Mouse (Mus musculus) C2C12 (cell line): Measurements from ENCODE around the gene Ttc21a. TPM values are rescaled to one million over a fixed set of nuclear protein-coding genes. Genes with fewer than 3 reads are reported as not detected.

ENCODE experiments used
- H3K27me3 ChIP-seq: one replicate; pipeline ENCODE4 v1.6.1; 2011; ENCODE audit not compliant: control insufficient read depth, insufficient read depth, insufficient read length
- H3K36me3 ChIP-seq: one replicate; pipeline ENCODE4 v1.6.1; 2011; ENCODE audit not compliant: control insufficient read depth, insufficient read depth
- H3K4me3 ChIP-seq: one replicate; pipeline ENCODE4 v1.5.1; 2011; ENCODE audit warnings: mild to moderate bottlenecking, control low read depth; ENCODE audit not compliant: poor library complexity, insufficient read depth, severe bottlenecking
- H3K79me2 ChIP-seq: one replicate; pipeline ENCODE4 v1.6.1; 2011; ENCODE audit not compliant: control insufficient read depth, insufficient read depth
- H3K79me3 ChIP-seq: one replicate; pipeline ENCODE4 v1.6.1; 2011; ENCODE audit warnings: low read depth, control low read depth
- H3ac ChIP-seq: one replicate; pipeline ENCODE3; 2011; ENCODE audit warnings: low read depth; ENCODE audit not compliant: control insufficient read depth, insufficient read length
- CEBPB ChIP-seq: IDR thresholded peaks from one replicate; pipeline ENCODE4 v1.6.1; 2011; ENCODE audit warnings: low read depth, mild to moderate bottlenecking, control low read depth, moderate library complexity
- CTCF ChIP-seq: IDR thresholded peaks from one replicate; pipeline ENCODE4 v1.5.1; 2011; ENCODE audit not compliant: control insufficient read depth, insufficient read depth, insufficient read length
- FOSL1 ChIP-seq: IDR thresholded peaks from one replicate; pipeline ENCODE4 v1.8.0; 2011; ENCODE audit warnings: mild to moderate bottlenecking, low read length; ENCODE audit not compliant: poor library complexity, insufficient read depth, severe bottlenecking
- MAX ChIP-seq: IDR thresholded peaks from one replicate; pipeline ENCODE4 v1.6.1; 2011; ENCODE audit warnings: mild to moderate bottlenecking, control low read depth
- MYOD1 ChIP-seq: IDR thresholded peaks from one replicate; pipeline ENCODE4 v1.6.1; 2011; ENCODE audit warnings: low read depth; ENCODE audit not compliant: control insufficient read depth, insufficient read length
- MYOG ChIP-seq: IDR thresholded peaks from one replicate; pipeline ENCODE4 v1.6.1; 2011; ENCODE audit not compliant: control insufficient read depth, insufficient read length; ENCODE audit errors: extremely low read depth
- USF1 ChIP-seq: IDR thresholded peaks from one replicate; pipeline ENCODE4 v1.6.1; 2011; ENCODE audit warnings: low read depth, mild to moderate bottlenecking, control low read depth, moderate library complexity
- polyA plus RNA-seq: library from polyadenylated mRNA; unstranded; fragments of >200 nt; fragmentation: generic; extraction: Trizol; gene quantifications from one replicate; pipeline ENCODE4 v1.2.1, GENCODE M21; 2012; ENCODE audit warnings: missing spikeins

Gene Ttc21a
- polyA plus RNA-seq, 1 experiment, result 0.06 TPM

DNA sequence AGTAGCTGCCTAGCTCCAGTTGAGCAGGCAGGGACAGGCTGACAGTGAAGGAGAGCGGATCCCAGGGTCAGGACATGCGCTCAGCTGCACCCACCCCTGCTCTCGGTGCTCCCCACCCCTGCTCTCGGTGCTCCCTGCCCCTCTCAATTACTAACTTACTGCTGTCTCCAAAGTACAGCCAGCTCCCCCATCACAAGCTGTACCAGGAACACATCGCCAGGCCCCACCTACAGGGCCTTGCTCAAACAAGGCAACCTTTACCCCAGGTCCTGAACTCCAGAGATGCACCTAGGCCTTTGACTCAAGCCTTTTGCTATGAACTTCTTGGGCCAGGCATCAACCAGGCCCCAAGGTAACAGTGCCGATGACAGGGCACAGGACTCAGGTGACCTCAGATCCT, 3.7 kb upstream of the Ttc21a start:
- TF ChIP-seq MYOD1 (no peak), CEBPB (no peak)
- Histone ChIP-seq H3K27me3 (no peaks in the 10 kb centered on the region), H3K4me3 (no peak overlapping the region), H3K79me2 (peaks cover 8% of the 10 kb centered on the region), H3K79me3 (no peaks in the 10 kb centered on the region), H3K36me3 (peaks cover 6% of the 10 kb centered on the region), H3ac (no peak overlapping the region)

DNA sequence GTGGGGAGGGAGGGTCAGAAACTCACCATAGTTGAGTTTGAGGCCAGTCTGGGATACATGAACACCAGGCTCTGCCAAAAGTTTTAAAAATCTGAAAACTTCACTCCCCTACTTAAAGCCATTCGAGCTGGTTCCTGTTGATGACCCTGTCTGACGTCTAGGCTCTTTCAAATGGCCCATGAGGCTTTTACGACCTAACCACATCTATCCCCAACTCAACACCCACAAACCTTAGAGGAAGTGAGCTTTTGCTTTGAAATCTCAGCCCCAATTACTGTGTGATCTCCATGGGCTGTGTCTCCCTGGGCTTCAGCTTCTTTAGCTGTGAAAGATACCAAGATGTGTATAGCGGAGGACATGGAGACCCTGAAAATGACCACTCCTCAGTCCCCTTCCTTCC, 1.1 kb downstream of the Ttc21a start:
- H3K36me3 ChIP-seq, result no peaks in the 10 kb centered on the region
- H3K27me3 ChIP-seq, result no peaks in the 10 kb centered on the region
- TF ChIP-seq MYOG (no peak), FOSL1 (no peak), USF1 (no peak), CTCF (no peak), MYOD1 (no peak), CEBPB (no peak), MAX (no peak)
- no peaks in the 10 kb centered on the region for H3K79me3 ChIP-seq
- H3K79me2 ChIP-seq, result peaks cover 8% of the 10 kb centered on the region
- no peak overlapping the region for H3ac ChIP-seq
- H3K4me3 ChIP-seq, result no peak overlapping the region

DNA sequence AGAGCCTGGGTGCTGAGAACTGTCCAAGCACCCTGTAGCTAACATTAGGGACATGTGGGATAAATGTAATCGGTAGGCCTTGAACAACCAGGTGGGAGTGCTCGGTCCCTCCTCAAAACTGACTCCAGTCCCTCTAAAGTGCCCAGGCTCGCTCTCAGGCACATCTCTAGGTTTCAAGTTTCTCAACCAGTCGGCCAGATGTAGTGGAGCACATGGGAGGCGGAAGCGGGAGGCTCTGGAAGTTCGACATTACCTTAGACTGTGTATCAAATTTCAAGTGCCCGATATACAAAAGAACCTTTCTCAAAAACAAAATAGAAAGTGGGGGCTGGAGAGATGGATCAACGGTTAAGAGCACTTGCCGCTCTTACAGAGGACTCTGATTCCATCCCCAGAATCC, 2.2 kb downstream of the Ttc21a start:
- Histone ChIP-seq H3ac (no peak overlapping the region), H3K36me3 (no peaks in the 10 kb centered on the region), H3K27me3 (no peaks in the 10 kb centered on the region), H3K79me3 (no peaks in the 10 kb centered on the region), H3K4me3 (no peak overlapping the region), H3K79me2 (peaks cover 8% of the 10 kb centered on the region)
- TF ChIP-seq USF1, result no peak
- TF ChIP-seq FOSL1, result no peak
- TF ChIP-seq CTCF, result no peak
- no peak for TF ChIP-seq MYOD1
- no peak for TF ChIP-seq MAX
- TF ChIP-seq MYOG, result no peak
- no peak for TF ChIP-seq CEBPB

DNA sequence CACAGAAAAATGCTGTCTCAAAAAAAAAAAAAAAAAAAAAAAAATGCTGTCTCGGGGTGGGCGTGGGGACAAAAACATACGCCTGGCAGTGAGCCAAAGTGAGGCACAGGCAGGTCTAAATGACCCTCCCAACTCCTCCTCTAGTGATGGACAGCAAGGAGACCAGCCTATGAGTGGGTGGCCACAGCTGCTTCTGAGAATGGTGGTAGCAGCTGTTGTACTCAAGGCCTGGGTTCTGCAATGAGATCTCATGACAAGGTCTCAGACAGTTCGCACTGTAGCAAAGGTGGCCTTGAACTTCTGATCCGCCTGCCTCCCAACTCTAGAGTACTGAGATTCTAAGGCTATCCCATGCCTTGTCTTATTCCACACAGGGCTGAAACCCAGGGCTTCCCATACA, 4.0 kb downstream of the Ttc21a start:
- no peaks in the 10 kb centered on the region for H3K36me3 ChIP-seq

DNA sequence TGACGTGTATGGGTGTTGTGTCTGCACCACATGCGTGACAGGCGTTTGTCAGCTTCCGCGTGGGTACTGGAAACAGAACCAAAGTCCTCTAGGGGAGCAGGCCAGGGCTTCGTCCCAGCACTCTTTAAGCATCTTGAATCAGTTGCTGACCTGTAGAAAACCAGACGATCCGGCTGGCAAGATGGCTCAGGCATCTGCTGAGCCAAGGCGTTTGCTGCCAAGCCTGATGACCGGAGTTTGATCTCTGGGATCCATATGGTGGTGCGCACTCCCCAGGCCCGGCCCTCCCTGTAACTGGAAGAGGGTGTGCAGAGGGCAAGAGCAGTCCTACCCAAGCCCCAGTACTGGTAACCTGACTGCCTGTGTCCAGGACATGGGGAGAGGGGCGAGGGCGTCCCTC, 4.5 kb downstream of the Ttc21a start:
- Histone ChIP-seq H3K4me3 (no peak overlapping the region), H3K27me3 (no peaks in the 10 kb centered on the region), H3K79me3 (no peaks in the 10 kb centered on the region), H3K36me3 (no peaks in the 10 kb centered on the region), H3K79me2 (no peaks in the 10 kb centered on the region), H3ac (no peak overlapping the region)
- TF ChIP-seq CEBPB, result no peak
- no peak for TF ChIP-seq MYOD1
- TF ChIP-seq MYOG, result no peak
- TF ChIP-seq CTCF, result no peak
- TF ChIP-seq FOSL1, result no peak

More for the DNA sequence above, 4.0 kb downstream of the Ttc21a start:
- no peaks in the 10 kb centered on the region for H3K79me3 ChIP-seq
- no peak overlapping the region for H3ac ChIP-seq
- H3K79me2 ChIP-seq, result peaks cover 4% of the 10 kb centered on the region
- no peak for TF ChIP-seq MYOD1
- TF ChIP-seq FOSL1, result no peak
- no peak for TF ChIP-seq MYOG
- no peak for TF ChIP-seq CTCF
- TF ChIP-seq USF1, result no peak
- TF ChIP-seq MAX, result no peak
- no peak for TF ChIP-seq CEBPB
- no peaks in the 10 kb centered on the region for H3K27me3 ChIP-seq
- H3K4me3 ChIP-seq, result no peak overlapping the region

DNA sequence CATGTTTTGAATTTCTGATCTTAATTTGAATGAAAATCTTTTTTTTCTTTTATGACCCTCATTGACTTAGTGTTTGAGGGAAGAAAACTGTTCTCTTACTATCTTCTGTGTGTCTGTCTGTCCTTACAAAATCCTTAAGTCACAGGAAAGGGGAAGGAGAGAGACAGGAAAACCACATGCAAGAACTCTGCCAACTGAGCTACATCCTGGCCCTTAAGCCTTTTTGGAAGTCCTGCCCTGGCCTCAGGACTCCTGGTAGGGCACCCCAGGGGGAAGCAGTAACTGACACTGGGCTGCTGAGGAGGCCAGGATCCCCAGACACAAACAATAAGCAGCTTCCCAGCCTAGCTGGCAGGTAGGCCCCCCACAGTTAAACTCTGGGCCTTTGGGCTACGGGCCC, 5.9 kb downstream of the Ttc21a start:
- H3ac ChIP-seq, result no peak overlapping the region
- no peaks in the 10 kb centered on the region for H3K36me3 ChIP-seq
- H3K27me3 ChIP-seq, result no peaks in the 10 kb centered on the region
- TF ChIP-seq MYOD1, result no peak
- no peak for TF ChIP-seq FOSL1
- no peak for TF ChIP-seq MAX
- no peak for TF ChIP-seq MYOG
- TF ChIP-seq CTCF, result no peak
- TF ChIP-seq CEBPB, result no peak
- TF ChIP-seq USF1, result no peak
- no peaks in the 10 kb centered on the region for H3K79me3 ChIP-seq
- no peaks in the 10 kb centered on the region for H3K79me2 ChIP-seq
- H3K4me3 ChIP-seq, result no peak overlapping the region
